Mouse (Mus musculus): ENCODE measurements around the gene Ryr3.
A peak's percentile ranks its signal among the peaks of the same experiment; 100 is the strongest.

The Ryr3 gene

GRCm38 (mm10) chr2:112910579-112910978 lies 306.3 kb downstream of the Ryr3 start:
- DNase-seq (ENCODE audit: low spot score in 2 of 2) = peak in 1 of 2 experiments; percentile 5

- DNase-seq (ENCODE audit: low spot score in 2 of 2) = no peak
Observed at GRCm38 (mm10) chr2:112909142-112909541, 307.8 kb downstream of the Ryr3 start.

GRCm38 (mm10) chr2:112900747-112901146 lies 316.1 kb downstream of the Ryr3 start:
- DNase-seq (ENCODE audit: low spot score in 2 of 2) = no peak

- no peak for DNase-seq (ENCODE audit: low spot score in 2 of 2)
Observed at GRCm38 (mm10) chr2:112884456-112885114, 332.3 kb downstream of the Ryr3 start.

GRCm38 (mm10) chr2:112881805-112882204 lies 335.1 kb downstream of the Ryr3 start:
- no peak for DNase-seq (ENCODE audit: low spot score in 2 of 2)

GRCm38 (mm10) chr2:112881376-112881775 lies 335.5 kb downstream of the Ryr3 start:
- no peak for DNase-seq (ENCODE audit: low spot score in 2 of 2)

- DNase-seq (ENCODE audit: low spot score in 2 of 2) = peak in 1 of 2 experiments; percentile 5
Observed at GRCm38 (mm10) chr2:112877404-112877803, 339.5 kb downstream of the Ryr3 start.

GRCm38 (mm10) chr2:112866043-112866551 lies 350.8 kb downstream of the Ryr3 start:
- DNase-seq (ENCODE audit: low spot score in 2 of 2) = no peak

GRCm38 (mm10) chr2:112861792-112862191 lies 355.1 kb downstream of the Ryr3 start:
- peak in 1 of 2 experiments; percentile 31 for DNase-seq (ENCODE audit: low spot score in 2 of 2)

GRCm38 (mm10) chr2:112845583-112846512 lies 371.0 kb downstream of the Ryr3 start:
- DNase-seq (ENCODE audit: low spot score in 2 of 2) = no peak

- no peak for DNase-seq (ENCODE audit: low spot score in 2 of 2)
Observed at GRCm38 (mm10) chr2:112842877-112843276, 374.0 kb downstream of the Ryr3 start.

GRCm38 (mm10) chr2:112831423-112832305 lies 385.2 kb downstream of the Ryr3 start:
- DNase-seq (ENCODE audit: low spot score in 2 of 2) = no peak

- no peak for DNase-seq (ENCODE audit: low spot score in 2 of 2)
Observed at GRCm38 (mm10) chr2:112826571-112826970, 390.3 kb downstream of the Ryr3 start.

GRCm38 (mm10) chr2:112822721-112823120 lies 394.2 kb downstream of the Ryr3 start:
- peak in 1 of 2 experiments; percentile 34 for DNase-seq (ENCODE audit: low spot score in 2 of 2)

GRCm38 (mm10) chr2:112819059-112819458 lies 397.8 kb downstream of the Ryr3 start:
- no peak for DNase-seq (ENCODE audit: low spot score in 2 of 2)

- no peak for DNase-seq (ENCODE audit: low spot score in 2 of 2)
Observed at GRCm38 (mm10) chr2:112816976-112817375, 399.9 kb downstream of the Ryr3 start.

- DNase-seq (ENCODE audit: low spot score in 2 of 2) = no peak
Observed at GRCm38 (mm10) chr2:112815960-112816359, 400.9 kb downstream of the Ryr3 start.

GRCm38 (mm10) chr2:112812637-112813402 lies 404.1 kb downstream of the Ryr3 start:
- peak in 1 of 2 experiments; percentile 23 for DNase-seq (ENCODE audit: low spot score in 2 of 2)

GRCm38 (mm10) chr2:112806015-112806414 lies 410.9 kb downstream of the Ryr3 start:
- DNase-seq (ENCODE audit: low spot score in 2 of 2) = no peak

- DNase-seq (ENCODE audit: low spot score in 2 of 2) = peak in 1 of 2 experiments; percentile 71
Observed at GRCm38 (mm10) chr2:112799995-112800353, 416.9 kb downstream of the Ryr3 start.
